Mouse (Mus musculus): Measurements from ENCODE around the gene Tmem53.

- peak; percentile 83 for TF ChIP-seq CTCF (IDR thresholded peaks at IDR 0.05; ENCODE audit: low read depth)
- no peak for TF ChIP-seq EP300 (optimal IDR thresholded peaks at IDR 0.05)
These were observed 41.3 kb upstream of the Tmem53 start for GRCm38 (mm10) chr4:117210147-117211074.
